Mouse (Mus musculus): ENCODE measurements around the gene Sae1.

The Sae1 gene

GRCm38 (mm10) chr7:16387160-16388041 is at the start of gene Sae1:
TSS of gene Sae1 (minus strand) at chr7:16387806.
- peak; percentile 89 for DNase-seq (ENCODE audit: extremely low read depth, low read depth)

- DNase-seq (ENCODE audit: extremely low read depth, low read depth), result no peak
These were observed 47.5 kb upstream of the Sae1 start for GRCm38 (mm10) chr7:16435088-16435487.

GRCm38 (mm10) chr7:16433352-16433971 is 45.9 kb upstream of the Sae1 start:
- no peak for DNase-seq (ENCODE audit: extremely low read depth, low read depth)

- DNase-seq (ENCODE audit: extremely low read depth, low read depth), result no peak
These were observed 38.6 kb upstream of the Sae1 start for GRCm38 (mm10) chr7:16426129-16426729.

GRCm38 (mm10) chr7:16425721-16426120 is 38.1 kb upstream of the Sae1 start:
- no peak for DNase-seq (ENCODE audit: extremely low read depth, low read depth)

- DNase-seq (ENCODE audit: extremely low read depth, low read depth), result no peak
These were observed 36.1 kb upstream of the Sae1 start for GRCm38 (mm10) chr7:16423731-16424130.

- DNase-seq (ENCODE audit: extremely low read depth, low read depth), result no peak
These were observed 34.7 kb upstream of the Sae1 start for GRCm38 (mm10) chr7:16422222-16422856.

- DNase-seq (ENCODE audit: extremely low read depth, low read depth), result no peak
These were observed 33.0 kb upstream of the Sae1 start for GRCm38 (mm10) chr7:16420493-16421118.

GRCm38 (mm10) chr7:16418713-16419112 is 31.1 kb upstream of the Sae1 start:
- no peak for DNase-seq (ENCODE audit: extremely low read depth, low read depth)

- DNase-seq (ENCODE audit: extremely low read depth, low read depth), result no peak
These were observed 29.6 kb upstream of the Sae1 start for GRCm38 (mm10) chr7:16417141-16417771.

- DNase-seq (ENCODE audit: extremely low read depth, low read depth), result no peak
These were observed 27.8 kb upstream of the Sae1 start for GRCm38 (mm10) chr7:16415426-16415825.

- no peak for DNase-seq (ENCODE audit: extremely low read depth, low read depth)
These were observed 25.3 kb upstream of the Sae1 start for GRCm38 (mm10) chr7:16412930-16413329.

GRCm38 (mm10) chr7:16412220-16412896 is 24.8 kb upstream of the Sae1 start:
- DNase-seq (ENCODE audit: extremely low read depth, low read depth), result no peak

- DNase-seq (ENCODE audit: extremely low read depth, low read depth), result no peak
These were observed 23.5 kb upstream of the Sae1 start for GRCm38 (mm10) chr7:16411100-16411499.

GRCm38 (mm10) chr7:16406978-16407377 is 19.4 kb upstream of the Sae1 start:
- no peak for DNase-seq (ENCODE audit: extremely low read depth, low read depth)

- DNase-seq (ENCODE audit: extremely low read depth, low read depth), result peak; percentile 95
These were observed 18.1 kb upstream of the Sae1 start for GRCm38 (mm10) chr7:16405516-16406351.

- no peak for DNase-seq (ENCODE audit: extremely low read depth, low read depth)
These were observed 17.5 kb upstream of the Sae1 start for GRCm38 (mm10) chr7:16405073-16405455.

- DNase-seq (ENCODE audit: extremely low read depth, low read depth), result peak; percentile 7
These were observed 16.9 kb upstream of the Sae1 start for GRCm38 (mm10) chr7:16404315-16405072.
